Mouse (Mus musculus) liver, postnatal 0 days (tissue): ENCODE data around the gene Ubash3b.

Experiments used
- CTCF ChIP-seq: sonication (generic); IDR thresholded peaks from 2 replicates; pipeline ENCODE4 v1.5.1; 2016; ENCODE audit warnings: antibody characterized with exemption, low read depth
- EP300 ChIP-seq: IDR thresholded peaks from 2 replicates; pipeline ENCODE4 v1.6.1; 2016; ENCODE audit warnings: antibody characterized with exemption, low read depth, mild to moderate bottlenecking

GRCm38 (mm10) chr9:41105201-41105643 is 56.3 kb downstream of the Ubash3b start:
- TF ChIP-seq EP300 (peak; percentile 8; the same call in 1 of the 2 replicates), CTCF (no peak)
